Mouse (Mus musculus) adrenal gland, postnatal 36 days (tissue): ENCODE measurements around the gene Gm45021. TPM values are rescaled to one million over a fixed set of nuclear protein-coding genes. Genes with fewer than 3 reads are reported as not detected.

Experiments used
- DNase-seq, 2 experiments: peaks; one replicate each; pipeline ENCODE4 v3.0.0; 2021; ENCODE audit warnings: mixed read lengths in 1 of 2
- total RNA-seq, 2 experiments: library from RNA; stranded (reverse); gene quantifications; 2 replicates each; pipeline ENCODE4 v1.2.3; 2021

Gm45021 gene
- total RNA-seq, 2 experiments from 2014 or later, result not detected

DNA sequence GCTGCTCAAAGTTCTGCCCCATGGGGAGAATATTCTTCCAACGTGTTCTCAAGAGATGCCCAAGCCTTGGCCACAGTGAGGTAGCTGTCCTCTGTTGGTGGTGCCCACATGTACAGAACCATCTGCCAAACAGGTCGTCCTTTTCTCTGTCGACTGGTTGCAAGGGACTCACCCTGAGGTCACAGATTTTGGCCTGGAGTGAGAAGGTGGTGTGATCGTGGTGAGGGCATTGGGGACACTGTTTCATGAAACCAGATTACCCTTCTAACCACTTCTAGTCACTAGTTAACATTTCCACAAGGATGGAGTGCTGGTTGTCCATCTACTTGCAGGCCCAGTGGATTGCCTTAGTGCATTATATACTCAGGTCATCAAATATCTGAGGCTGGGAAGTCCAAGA lies 59.4 kb downstream of the Gm45021 start:
- DNase-seq, result no peak

DNA sequence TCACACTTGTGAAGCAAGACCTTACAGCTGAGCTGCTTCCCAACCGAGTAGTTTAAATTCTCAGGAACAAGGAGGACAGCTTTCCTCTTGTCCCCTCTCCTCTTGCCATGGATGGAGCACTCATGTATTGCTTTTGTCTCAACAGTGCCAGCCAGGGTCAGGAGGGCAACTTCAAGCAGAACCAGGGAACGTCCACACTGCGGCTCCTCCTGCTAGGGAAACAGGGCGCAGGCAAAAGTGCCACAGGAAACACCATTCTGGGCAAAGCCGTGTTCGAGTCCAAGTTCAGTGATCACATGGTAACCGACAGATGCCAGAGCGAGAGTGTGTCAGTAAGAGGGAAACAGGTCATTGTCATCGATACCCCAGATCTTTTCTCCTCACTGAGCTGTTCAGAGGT lies 60.6 kb downstream of the Gm45021 start:
- no peak for DNase-seq

DNA sequence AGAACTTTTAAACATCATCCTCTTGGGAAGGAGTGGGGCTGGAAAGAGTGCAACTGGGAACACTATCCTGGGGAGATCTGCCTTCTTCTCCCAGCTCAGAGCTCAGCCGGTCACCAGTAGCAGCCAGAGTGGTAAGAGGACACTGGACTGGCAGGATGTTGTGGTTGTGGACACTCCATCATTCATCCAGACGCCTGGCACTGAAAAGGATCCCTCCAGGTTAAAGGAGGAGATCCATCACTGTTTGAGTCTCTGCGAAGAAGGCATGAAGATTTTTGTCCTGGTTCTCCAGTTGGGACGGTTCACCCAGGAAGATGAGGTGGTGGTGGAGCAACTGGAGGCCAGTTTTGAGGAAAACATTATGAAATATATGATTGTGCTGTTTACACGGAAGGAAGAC lies 69.3 kb downstream of the Gm45021 start:
- no peak for DNase-seq

Other genes with a start within 250 kb of the Gm45021 start
- gene Krba1, start 194.0 kb upstream of the Gm45021 start, total RNA-seq, result 10 to 100 TPM; 19.2 to 37.3 TPM
- gene Zfp467, start 143.8 kb upstream of the Gm45021 start, total RNA-seq, result 10 to 100 TPM; 31.2 to 62.6 TPM
- 1 to 10 TPM; 1.9 to 2.4 TPM for gene Sspo, start 141.4 kb upstream of the Gm45021 start, total RNA-seq
- gene Atp6v0e2, start 52.0 kb upstream of the Gm45021 start, total RNA-seq, result 10 to 100 TPM; 61.8 to 63.3 TPM
- 10 to 100 TPM; 26.0 to 49.9 TPM for gene Lrrc61, start 34.8 kb upstream of the Gm45021 start, total RNA-seq
- gene Rarres2, start 16.8 kb upstream of the Gm45021 start, total RNA-seq, result 10 to 100 TPM; 52.7 to 77.5 TPM
- gene Repin1, start 4.3 kb downstream of the Gm45021 start, total RNA-seq, result 10 to 100 TPM; 48.5 to 50.5 TPM
- gene Gm44965, start 4.3 kb downstream of the Gm45021 start, total RNA-seq, result not detected
- 1 to 10 TPM; 6.8 to 9.5 TPM for gene Zfp775, start 12.5 kb downstream of the Gm45021 start, total RNA-seq
- gene AI854703, start 37.2 kb downstream of the Gm45021 start, total RNA-seq, result 1 to 10 TPM; 1.5 to 1.6 TPM
- gene Gimap8, start 57.6 kb downstream of the Gm45021 start, total RNA-seq, result 10 to 100 TPM in 1 of 2 experiments, 1 to 10 TPM in 1; 9.9 to 15.7 TPM
- 1 to 10 TPM; 4.4 to 7.1 TPM for gene Gimap9, start 86.5 kb downstream of the Gm45021 start, total RNA-seq
- 10 to 100 TPM; 41.2 to 60.8 TPM for gene Gimap4, start 94.9 kb downstream of the Gm45021 start, total RNA-seq
- 10 to 100 TPM; 55.3 to 73.5 TPM for gene Gimap6, start 118.6 kb downstream of the Gm45021 start, total RNA-seq
- 1 to 10 TPM; 2.9 to 3.3 TPM for gene Gm28053, start 129.0 kb downstream of the Gm45021 start, total RNA-seq
- gene Gimap7, start 129.0 kb downstream of the Gm45021 start, total RNA-seq, result under 1 TPM in 1 of 2 experiments, not detected in 1; 0.53 TPM
- 10 to 100 TPM; 10.8 to 15.4 TPM for gene Gimap1, start 149.4 kb downstream of the Gm45021 start, total RNA-seq
- gene Gimap5, start 156.6 kb downstream of the Gm45021 start, total RNA-seq, result 10 to 100 TPM; 13.3 to 18.2 TPM
- 1 to 10 TPM; 2.9 to 8.5 TPM for gene Gimap3, start 181.2 kb downstream of the Gm45021 start, total RNA-seq